Mouse (Mus musculus): ENCODE results near the gene Tbc1d21.

Gene Tbc1d21

DNA sequence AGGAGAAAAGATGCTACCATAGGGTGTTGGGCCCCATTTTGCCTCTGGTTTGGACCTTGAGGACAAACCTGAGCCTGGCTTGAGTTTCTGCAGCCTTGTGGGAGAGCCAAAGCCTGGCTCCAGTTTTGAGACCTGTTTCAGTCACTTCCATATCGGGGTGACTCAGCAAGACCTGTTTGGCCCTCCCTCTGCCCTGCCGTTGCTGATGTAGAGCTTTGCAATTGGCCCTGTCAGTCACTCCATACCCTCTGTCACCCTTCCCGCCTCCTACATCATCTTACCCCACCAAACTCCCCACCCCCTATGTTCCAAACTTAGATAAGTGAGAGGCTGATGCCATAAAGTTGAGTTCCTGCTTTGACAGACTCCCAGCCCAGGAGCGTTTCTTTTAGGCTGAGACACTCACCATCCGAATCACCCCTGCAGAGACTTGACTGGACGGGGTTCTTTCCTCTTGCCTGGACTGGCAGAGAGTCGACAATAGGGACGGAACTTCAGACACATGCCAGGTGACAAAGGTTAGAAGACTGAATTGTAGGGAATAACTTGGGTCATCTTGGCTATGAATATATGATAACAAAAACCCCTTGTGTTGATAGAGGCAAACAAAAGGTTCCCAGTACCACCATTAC, 33.5 kb downstream of the Tbc1d21 start:
- DNase-seq = no peak

GRCm38 (mm10) chr9:58331276-58331675, 39.0 kb downstream of the Tbc1d21 start:
- no peak for DNase-seq

DNA sequence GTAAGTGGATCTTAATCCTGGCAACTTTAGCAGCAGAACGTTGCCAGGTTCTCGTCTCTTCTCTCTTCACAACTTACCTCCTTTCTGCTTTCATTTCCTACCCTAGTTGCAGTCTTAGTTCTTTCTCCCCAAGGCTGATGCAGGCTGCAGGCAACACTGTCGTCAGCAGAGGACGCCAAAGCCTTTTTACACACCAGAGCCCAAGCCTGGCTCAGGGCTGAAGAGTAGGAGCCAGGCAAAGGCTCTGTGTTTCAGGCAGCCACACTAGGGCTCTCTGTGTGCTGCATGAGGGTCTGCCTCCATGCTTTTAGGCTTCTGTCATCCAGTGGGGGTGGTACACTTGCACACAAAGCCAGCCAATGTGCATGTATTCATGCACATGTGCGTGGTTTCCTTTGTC, 40.0 kb downstream of the Tbc1d21 start:
- peak; percentile 52 for DNase-seq

DNA sequence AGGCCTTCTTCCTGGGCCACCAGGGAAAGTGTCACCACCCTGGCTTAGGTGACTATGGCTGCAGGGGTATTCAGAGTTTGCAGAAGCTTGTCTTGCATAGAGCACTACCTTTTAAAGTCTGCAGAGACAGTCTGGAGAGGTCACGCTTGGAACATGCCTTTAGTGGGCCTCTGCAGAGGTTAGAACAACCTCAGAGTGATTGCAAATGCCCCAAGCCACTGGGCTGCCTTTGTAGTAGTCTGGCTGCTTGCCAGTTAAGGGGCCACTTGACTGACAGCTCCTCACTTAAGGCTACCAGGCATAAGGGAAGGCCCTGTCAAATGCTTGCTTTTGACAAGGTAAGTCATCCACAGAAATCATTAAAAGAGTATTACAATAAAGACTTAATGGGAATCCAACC, 42.9 kb downstream of the Tbc1d21 start:
- no peak for DNase-seq

DNA sequence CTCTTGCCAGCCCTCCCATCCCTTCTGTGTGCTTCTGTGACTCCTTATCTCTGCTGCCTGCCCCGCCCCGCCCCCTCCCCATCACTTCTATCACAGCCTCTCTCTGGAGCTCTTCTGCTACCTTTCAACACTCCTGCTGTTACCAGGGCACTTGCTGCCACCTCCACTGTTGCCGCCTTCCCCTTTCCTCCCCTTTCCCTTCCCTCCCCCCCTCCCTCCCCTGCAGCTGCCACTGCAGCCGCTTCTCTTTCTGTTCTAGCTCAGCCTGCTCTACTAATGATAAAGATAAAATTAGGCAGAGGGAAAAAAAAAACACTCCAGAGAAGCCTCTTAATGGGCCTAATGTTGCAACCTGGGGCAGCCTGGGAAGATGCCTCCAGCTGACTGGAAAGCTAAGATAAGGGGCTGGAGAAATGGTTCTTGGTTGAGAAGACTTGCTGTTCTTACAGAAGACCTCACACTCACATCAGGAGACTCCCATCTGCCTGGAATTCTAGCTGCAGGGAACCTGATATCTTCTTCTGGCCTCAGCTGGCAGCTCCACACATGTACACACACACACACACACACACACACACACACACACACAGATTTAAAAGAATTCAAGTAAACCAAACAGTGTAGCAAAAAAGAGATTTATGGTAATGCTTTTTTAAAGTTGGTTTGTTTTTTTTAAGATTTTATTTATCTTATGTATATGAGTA, 43.6 kb downstream of the Tbc1d21 start:
- no peak for DNase-seq

GRCm38 (mm10) chr9:58321681-58322080, 48.6 kb downstream of the Tbc1d21 start:
- no peak for DNase-seq

- DNase-seq = no peak
Measured at GRCm38 (mm10) chr9:58318317-58318716, 51.9 kb downstream of the Tbc1d21 start.

DNA sequence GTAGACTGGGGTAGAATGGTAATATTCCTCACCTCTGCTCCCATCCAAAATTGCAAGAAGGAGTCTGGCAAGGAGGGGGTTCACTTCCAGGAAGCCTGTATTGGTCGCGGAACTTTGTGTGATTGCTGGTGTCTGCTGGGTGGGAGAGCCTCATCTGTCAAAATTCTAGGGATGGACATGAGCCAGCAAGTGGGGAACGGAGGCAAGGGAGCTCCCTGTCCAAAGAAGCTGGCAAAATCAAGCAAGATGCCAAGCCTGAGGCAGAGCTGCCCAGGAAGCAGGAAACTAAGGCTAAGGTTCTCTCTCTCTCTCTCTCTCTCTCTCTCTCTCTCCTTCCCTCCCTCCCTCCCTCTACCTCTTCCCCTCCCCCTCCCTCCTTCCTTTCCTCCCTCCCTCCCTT, 52.9 kb downstream of the Tbc1d21 start:
- DNase-seq = no peak

DNA sequence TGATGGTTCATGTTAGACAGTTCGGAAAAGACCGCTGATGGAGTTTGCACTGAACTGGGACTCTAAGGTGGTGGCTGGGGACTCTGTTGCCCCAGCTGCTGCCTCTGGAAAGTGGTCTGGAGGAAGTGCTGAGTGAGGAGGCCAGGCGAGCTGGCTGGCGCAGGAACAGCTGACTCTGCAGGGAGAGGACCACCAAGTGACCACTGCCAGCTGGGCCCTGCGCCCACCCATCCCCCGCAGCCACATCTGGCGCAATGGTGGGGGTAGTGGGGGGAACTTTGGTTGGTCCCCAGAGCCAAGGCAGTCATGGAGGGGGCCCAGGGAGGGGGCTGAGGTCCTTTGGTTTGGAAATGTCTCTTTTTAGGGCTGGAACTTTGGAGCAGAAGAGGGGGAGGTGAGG, 53.5 kb downstream of the Tbc1d21 start:
- DNase-seq = no peak

GRCm38 (mm10) chr9:58315850-58316249, 54.4 kb downstream of the Tbc1d21 start:
- DNase-seq = no peak

DNA sequence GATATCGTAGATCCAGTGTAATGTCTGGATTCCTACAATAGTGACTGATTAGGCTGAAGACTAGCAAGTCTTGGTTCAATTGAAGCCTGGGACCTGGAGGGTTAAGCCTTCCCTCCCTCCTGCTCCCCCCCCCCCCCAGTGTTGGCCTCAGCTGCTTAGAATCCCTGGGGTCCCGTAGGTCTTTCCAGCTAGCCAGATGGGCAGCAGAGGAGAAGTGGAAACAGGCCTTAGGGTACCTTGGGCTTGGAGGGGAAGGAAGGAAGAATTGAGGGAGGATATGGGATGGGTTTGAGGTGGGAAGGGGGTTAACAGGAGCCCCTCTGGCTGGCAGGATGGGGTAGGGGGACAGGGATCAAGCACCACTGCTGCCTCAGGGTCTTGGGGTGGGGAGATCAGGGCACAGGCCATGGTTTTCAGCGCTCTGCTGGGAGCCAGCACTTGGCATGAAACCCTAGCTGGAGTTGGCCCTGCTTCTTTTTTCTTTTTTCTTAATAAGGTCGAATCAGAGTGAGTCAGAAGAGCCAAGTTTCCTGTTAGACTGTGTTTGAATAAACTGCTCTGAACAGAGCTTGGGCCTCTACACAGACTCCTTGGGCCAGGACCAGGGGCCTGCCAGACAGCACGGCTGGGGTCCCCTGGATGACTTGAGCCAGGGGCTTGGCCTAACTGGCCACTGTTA, 55.4 kb downstream of the Tbc1d21 start:
- no peak for DNase-seq

GRCm38 (mm10) chr9:58312944-58313359, 57.3 kb downstream of the Tbc1d21 start, which contains the start of gene Loxl1:
TSS of gene Loxl1 (minus strand) at chr9:58313186.
- no peak for DNase-seq

DNA sequence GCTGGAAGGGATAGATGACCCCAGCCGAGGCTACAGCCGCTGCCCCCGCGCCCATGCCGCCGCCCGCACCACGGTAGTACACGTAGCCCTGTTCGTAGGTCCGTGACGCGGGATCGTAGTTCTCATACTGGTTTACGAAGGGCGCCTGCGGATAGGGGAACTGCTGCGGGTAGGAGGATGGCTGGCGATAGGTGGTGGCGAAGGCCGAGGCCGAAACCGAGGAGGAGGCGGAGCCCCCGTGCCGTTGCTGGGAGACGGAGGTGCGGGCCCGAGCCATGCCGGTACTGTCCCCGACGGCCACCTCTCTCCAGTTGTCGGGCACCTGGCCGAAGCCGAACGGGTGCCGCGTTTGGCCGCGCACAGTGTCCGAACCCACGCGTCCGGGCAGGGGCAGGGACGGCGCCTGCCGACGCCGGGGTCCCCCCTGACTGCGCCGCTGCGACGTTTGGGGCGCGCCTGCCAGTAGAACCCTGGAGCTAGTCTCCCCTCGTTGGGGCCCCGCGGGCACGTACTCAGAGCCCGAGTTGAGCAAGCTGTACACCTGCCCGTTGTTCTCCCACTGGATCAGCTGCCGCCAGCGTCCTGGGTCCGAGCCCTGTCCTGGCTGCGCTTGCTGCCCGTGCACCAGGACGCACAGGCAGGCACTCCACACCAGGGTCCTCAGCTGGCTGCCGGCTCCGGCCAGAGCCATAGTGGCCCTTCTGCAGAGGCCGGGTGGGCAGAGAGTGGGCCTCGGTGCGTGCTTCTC, 57.9 kb downstream of the Tbc1d21 start:
- DNase-seq = no peak

DNA sequence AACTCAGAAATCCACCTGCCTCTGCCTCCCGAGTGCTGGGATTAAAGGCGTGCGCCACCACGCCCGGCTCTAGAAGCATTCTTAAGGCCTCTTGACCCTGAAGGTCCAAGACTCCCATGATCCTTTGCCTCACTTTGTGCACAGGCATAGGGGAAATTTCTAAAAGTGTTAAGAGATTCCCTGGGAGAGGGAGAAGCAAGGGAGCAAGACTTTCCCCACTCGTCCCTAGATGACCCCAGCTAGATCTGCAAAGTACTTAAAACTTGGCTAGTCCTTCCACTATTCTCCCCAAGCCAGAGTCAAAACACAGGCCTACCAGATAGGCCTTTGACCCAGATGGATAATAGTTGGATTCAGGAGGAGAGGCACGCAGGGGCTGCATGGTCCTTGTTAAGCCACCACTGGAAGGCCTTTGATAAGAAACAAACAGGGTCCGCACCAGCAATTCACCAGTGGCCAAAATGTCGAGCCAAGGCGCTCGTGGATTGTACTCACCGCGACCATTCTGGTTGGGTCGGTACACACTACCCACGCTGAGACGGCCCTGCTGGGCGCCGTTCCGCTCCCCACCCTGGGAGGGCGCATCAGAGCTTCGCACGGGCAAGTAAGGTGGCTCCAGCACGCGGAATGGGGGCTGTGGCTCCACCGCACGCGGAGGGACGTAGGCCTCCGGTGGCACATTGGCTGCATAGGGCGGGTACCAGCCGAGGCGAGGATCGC, 58.9 kb downstream of the Tbc1d21 start:
- DNase-seq = no peak

DNA sequence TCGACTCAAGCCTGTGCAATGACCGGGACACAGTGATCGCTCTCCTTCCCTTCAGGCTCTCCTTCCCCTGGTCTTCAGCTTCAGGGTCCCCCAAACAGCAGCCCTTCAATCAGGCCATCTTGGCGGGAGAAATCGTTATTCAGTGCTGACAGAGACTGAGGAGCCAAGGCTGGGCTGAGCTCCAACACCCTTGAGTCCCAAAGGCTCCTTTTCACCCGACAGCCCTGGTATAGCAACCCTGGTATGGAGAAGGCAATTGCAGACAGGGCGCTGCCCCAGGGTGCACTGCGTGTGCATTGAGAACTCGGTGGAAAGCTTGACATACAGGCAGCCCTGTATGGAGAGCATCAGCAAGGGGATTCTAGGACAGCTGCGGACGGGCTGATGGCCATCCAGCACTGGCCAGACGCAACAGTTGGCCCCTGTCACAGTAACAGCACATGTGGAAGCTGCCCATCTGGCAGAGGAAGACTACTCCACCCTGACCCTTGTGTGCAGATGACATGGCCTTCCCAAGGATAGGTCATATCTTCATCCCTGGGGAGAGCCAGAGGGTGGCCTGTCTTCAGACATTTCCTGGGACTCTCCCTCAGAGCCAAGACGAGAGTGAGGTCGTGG, 60.1 kb downstream of the Tbc1d21 start:
- no peak for DNase-seq
